Mouse (Mus musculus) kidney, embryonic 14.5 days (tissue): ENCODE measurements around the gene St3gal3. TPM values are rescaled to one million over a fixed set of nuclear protein-coding genes. Genes with fewer than 3 reads are reported as not detected.

ENCODE experiments used
- ATAC-seq: fragments of 200-750 bp; cut with Nextera tagmentation; 2 replicates; pipeline ENCODE4 v1.8.0; 2017; ENCODE audit warnings: moderate number of reproducible peaks, mild to moderate bottlenecking, moderate TSS enrichment, moderate library complexity; ENCODE audit not compliant: low FRiP score, low TSS enrichment
- H3K27ac ChIP-seq: fragments of 300-500 bp; sonication (generic); 2 replicates; pipeline ENCODE4 v1.5.1; 2014; ENCODE audit warnings: low read depth, mild to moderate bottlenecking, low read length, moderate library complexity, mixed read lengths
- H3K27me3 ChIP-seq: fragments of 300-500 bp; sonication (generic); 2 replicates; pipeline ENCODE4 v1.6.1; 2014; ENCODE audit warnings: mild to moderate bottlenecking, low read length; ENCODE audit not compliant: control insufficient read depth, insufficient read depth
- H3K36me3 ChIP-seq: fragments of 300-500 bp; sonication (generic); 2 replicates; pipeline ENCODE4 v1.6.1; 2014; ENCODE audit warnings: low read length, mixed read lengths; ENCODE audit not compliant: control insufficient read depth, insufficient read depth
- H3K4me1 ChIP-seq: fragments of 300-500 bp; sonication (generic); 2 replicates; pipeline ENCODE4 v1.6.1; 2014; ENCODE audit warnings: low read length, mixed read lengths; ENCODE audit not compliant: control insufficient read depth, insufficient read depth
- H3K4me2 ChIP-seq: fragments of 300-500 bp; sonication (generic); replicated peaks from 2 replicates; pipeline ENCODE4 v1.6.1; 2014; ENCODE audit warnings: low read depth, mild to moderate bottlenecking, low read length
- H3K4me3 ChIP-seq: fragments of 300-500 bp; sonication (generic); 2 replicates; pipeline ENCODE4 v1.5.1; 2014; ENCODE audit warnings: mild to moderate bottlenecking, low read length
- H3K9ac ChIP-seq: fragments of 300-500 bp; sonication (generic); 2 replicates; pipeline ENCODE4 v1.6.1; 2014; ENCODE audit warnings: low read depth, mild to moderate bottlenecking, low read length, moderate library complexity
- H3K9me3 ChIP-seq: fragments of 300-500 bp; sonication (generic); 2 replicates; pipeline ENCODE4 v1.6.1; 2016; ENCODE audit warnings: low read length; ENCODE audit not compliant: control insufficient read depth
- WGBS: fragments of 180-500 bp; shearing (Covaris S2); extraction: QIAGEN DNeasy Blood & Tissue Kit; methylation state at CpG from one replicate; pipeline ENCODE4 v1.1.7; 2014; 5-methylcytosine and 5-hydroxymethylcytosine counted together
- polyA plus RNA-seq: library from polyadenylated mRNA; unstranded; fragments of >200 nt; fragmentation: Nextera tagmentation; extraction: Ambion mirVana; gene quantifications from 2 replicates; pipeline ENCODE4 v1.2.1, GENCODE M21; 2014

The St3gal3 gene
- polyA plus RNA-seq, 1 experiment from 2014 or later = 6.8 TPM

DNA sequence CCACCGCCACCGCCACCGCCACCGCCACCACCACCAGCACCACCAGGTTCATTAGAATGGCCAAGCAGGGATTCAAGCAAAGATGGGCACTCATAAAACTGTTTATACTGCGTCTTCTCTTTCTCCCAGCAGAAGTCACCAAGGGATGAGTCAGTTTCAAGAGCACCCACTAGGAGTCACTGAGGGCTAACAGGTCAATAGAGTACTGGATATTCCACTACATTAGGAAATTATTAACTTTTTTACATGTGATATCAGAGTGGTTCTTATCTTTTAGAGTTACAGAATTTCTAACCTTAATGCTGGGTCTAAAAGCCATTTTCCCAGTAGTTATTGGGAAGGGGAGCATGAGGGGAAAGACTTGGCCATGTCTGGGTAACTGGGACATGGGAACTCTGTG, 197.8 kb downstream of the St3gal3 start:
- H3K4me2 ChIP-seq = no peak overlapping the region
- no peaks in the 10 kb centered on the region for H3K27me3 ChIP-seq
- no peaks in the 10 kb centered on the region for H3K4me1 ChIP-seq
- no peak overlapping the region for H3K9ac ChIP-seq
- no peak overlapping the region for H3K4me3 ChIP-seq
- no peak overlapping the region for H3K27ac ChIP-seq
- H3K36me3 ChIP-seq = peaks cover 9% of the 10 kb centered on the region; the same call in 1 of the 2 replicates
- no peaks in the 10 kb centered on the region for H3K9me3 ChIP-seq
- no peak for ATAC-seq
- 95% methylated on average over 5 of the region's 5 CpGs for WGBS

DNA sequence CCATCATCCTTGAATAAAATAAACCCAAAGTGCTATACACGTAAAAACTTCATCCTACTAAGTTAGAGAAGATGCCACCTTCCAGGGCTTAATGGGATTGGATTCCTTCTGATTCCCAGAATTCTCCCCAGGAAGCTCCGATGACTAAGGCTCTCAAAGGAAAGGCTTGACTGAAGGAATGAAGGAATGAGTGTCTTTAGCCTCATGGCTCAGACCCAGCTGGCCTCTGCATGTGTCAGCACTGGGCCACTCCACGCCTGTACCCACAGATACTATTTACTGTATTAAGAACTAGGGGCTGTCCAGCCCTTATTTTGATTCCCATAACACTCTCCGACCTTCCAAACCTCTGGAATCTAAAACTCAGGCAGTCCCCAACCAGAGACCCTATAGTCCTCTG, 200.6 kb downstream of the St3gal3 start:
- H3K4me3 ChIP-seq = no peak overlapping the region
- no peak overlapping the region for H3K9ac ChIP-seq
- no peaks in the 10 kb centered on the region for H3K36me3 ChIP-seq
- no peaks in the 10 kb centered on the region; the same call in 1 of the 2 replicates for H3K27me3 ChIP-seq
- H3K4me1 ChIP-seq = 0 out of 2 replicates have a peak, but pooled peaks cover under 1% of the 10 kb centered on the region
- H3K9me3 ChIP-seq = no peaks in the 10 kb centered on the region
- H3K27ac ChIP-seq = no peak overlapping the region
- no peak for ATAC-seq
- WGBS = 90% methylated on average over 4 of the region's 4 CpGs
- H3K4me2 ChIP-seq = no peak overlapping the region

DNA sequence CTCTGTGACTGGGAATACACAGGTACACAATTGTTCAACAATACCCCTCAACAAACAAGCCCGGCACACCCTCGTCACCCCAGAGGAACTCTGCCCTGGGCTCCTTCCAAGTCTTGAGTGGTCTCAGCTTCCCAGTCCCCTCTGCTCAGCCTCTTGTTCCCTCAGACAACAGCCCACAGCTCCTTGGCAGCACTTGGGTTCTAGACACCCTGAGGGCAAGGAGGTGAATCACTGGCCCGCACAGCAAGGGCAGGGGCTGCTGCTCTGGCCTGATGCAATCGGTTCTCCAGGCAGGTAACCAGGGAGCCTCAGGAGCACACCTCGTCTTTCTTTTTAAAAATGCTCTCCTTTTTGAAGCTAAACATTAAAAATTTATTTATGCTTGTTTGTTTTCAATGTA, 201.5 kb downstream of the St3gal3 start:
- H3K4me3 ChIP-seq = no peak overlapping the region
- peaks cover 7% of the 10 kb centered on the region; the same call in 1 of the 2 replicates for H3K4me1 ChIP-seq
- H3K9me3 ChIP-seq = no peaks in the 10 kb centered on the region
- H3K36me3 ChIP-seq = no peaks in the 10 kb centered on the region
- no peak overlapping the region for H3K4me2 ChIP-seq
- H3K27me3 ChIP-seq = no peaks in the 10 kb centered on the region; the same call in 1 of the 2 replicates
- no peak overlapping the region for H3K9ac ChIP-seq
- WGBS = 74% methylated on average over 5 of the region's 5 CpGs
- no peak for ATAC-seq
- no peak overlapping the region for H3K27ac ChIP-seq

DNA sequence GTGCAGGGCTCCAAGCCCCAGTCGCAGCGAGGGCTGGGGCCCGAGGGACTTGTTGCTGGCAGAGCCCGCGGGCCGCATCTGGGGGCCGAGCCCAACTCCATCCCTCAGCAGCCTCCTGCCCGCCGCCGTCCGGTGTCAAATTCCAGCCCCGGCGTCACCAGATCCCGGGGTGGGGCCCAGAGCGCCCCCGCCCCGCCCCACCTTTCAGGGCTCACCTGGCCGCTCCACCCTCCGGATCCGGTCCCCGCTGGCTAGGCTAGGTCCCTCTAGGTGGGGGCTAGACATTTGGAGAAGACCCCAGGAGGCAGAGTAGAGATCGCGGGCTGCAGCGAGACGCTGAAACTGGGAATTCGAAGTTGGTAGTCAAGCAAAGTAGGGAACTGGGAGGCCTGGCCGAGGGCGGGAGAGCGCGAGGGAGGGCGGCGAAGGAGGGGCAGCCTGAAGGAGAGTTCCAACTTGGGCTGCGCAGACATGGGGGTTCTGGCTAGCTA, 205.3 kb downstream of the St3gal3 start, which contains the start of gene Artn:
Artn (minus strand) TSS at position 373 of the 491 bp plus-strand sequence.
- H3K4me3 ChIP-seq = peak within 1 kb of the TSS; percentile 40
- H3K4me2 ChIP-seq = peak within 1 kb of the TSS; percentile 75
- peaks cover 30% of the 10 kb centered on the region for H3K27me3 ChIP-seq
- peaks cover 14% of the 10 kb centered on the region; the same call in 1 of the 2 replicates for H3K4me1 ChIP-seq
- no peaks in the 10 kb centered on the region for H3K36me3 ChIP-seq
- ATAC-seq = peak; percentile 78
- no peak within 1 kb of the TSS for H3K27ac ChIP-seq
- peak within 1 kb of the TSS; percentile 38; the same call in 1 of the 2 replicates for H3K9ac ChIP-seq
- H3K9me3 ChIP-seq = no peaks in the 10 kb centered on the region
- WGBS = under 1% methylated on average over 33 of the region's 33 CpGs

DNA sequence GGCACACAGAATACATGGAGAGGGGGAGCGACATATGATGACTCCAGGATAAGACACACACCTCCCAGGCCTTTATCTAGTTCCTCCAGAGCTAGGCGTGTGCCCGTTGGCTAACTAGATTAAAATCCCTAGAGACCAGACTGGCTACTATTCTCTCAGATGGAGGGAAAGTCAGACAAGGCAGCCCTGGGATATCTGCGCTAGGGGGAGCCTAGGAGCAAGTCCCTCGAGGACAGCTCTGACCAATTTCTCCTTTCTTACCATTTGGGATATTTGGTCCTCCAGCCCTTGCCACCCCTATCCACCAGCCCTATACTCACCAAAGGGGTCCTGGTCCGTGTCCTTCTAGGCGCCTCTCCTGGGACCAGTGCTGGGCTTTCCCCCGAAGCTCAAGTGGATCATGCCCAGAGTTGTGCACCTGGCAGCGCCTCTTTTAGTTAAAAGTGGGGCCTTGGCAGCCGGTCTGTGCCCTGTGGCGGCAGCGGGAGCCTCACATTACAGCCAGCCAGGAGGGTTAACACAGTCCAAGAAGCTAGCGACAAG, 205.9 kb downstream of the St3gal3 start:
- Histone ChIP-seq H3K27me3 (peaks cover 30% of the 10 kb centered on the region), H3K4me3 (peak overlapping the region; percentile 40), H3K27ac (no peak overlapping the region), H3K9ac (peak overlapping the region; percentile 38; the same call in 1 of the 2 replicates), H3K36me3 (no peaks in the 10 kb centered on the region), H3K4me2 (peak overlapping the region; percentile 75), H3K9me3 (no peaks in the 10 kb centered on the region), H3K4me1 (peaks cover 14% of the 10 kb centered on the region; the same call in 1 of the 2 replicates)
- WGBS = 2% methylated on average over 13 of the region's 13 CpGs
- peak; percentile 38 for ATAC-seq

DNA sequence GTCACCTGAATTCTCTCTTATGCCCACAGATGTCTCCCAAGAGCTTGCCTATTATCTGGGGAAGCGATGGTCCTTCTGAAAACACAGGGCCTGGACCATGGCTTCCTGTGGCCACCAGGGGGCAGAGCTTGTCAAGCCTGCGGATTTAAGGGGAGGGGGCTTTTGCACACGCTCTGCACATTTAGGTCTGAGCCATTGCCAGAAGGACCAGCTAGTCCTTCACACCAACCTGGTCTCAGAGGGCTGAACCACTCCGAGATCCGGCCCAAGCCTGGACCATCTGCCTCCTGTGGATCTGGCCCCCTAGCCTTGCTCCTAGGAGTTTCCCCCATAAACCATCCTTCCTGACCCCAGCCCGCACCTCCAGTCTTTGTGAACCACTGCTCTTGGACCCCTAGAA, 206.5 kb downstream of the St3gal3 start:
- Histone ChIP-seq H3K9me3 (no peaks in the 10 kb centered on the region), H3K4me2 (peak overlapping the region; percentile 75), H3K4me3 (peak overlapping the region; percentile 1; the same call in 1 of the 2 replicates), H3K27ac (no peak overlapping the region), H3K4me1 (peaks cover 14% of the 10 kb centered on the region; the same call in 1 of the 2 replicates), H3K9ac (no peak overlapping the region), H3K36me3 (no peaks in the 10 kb centered on the region), H3K27me3 (peaks cover 30% of the 10 kb centered on the region)
- peak; percentile 28; the same call in 1 of the 2 replicates for ATAC-seq
- 14% methylated on average over 6 of the region's 6 CpGs for whole genome bisulfite sequencing

DNA sequence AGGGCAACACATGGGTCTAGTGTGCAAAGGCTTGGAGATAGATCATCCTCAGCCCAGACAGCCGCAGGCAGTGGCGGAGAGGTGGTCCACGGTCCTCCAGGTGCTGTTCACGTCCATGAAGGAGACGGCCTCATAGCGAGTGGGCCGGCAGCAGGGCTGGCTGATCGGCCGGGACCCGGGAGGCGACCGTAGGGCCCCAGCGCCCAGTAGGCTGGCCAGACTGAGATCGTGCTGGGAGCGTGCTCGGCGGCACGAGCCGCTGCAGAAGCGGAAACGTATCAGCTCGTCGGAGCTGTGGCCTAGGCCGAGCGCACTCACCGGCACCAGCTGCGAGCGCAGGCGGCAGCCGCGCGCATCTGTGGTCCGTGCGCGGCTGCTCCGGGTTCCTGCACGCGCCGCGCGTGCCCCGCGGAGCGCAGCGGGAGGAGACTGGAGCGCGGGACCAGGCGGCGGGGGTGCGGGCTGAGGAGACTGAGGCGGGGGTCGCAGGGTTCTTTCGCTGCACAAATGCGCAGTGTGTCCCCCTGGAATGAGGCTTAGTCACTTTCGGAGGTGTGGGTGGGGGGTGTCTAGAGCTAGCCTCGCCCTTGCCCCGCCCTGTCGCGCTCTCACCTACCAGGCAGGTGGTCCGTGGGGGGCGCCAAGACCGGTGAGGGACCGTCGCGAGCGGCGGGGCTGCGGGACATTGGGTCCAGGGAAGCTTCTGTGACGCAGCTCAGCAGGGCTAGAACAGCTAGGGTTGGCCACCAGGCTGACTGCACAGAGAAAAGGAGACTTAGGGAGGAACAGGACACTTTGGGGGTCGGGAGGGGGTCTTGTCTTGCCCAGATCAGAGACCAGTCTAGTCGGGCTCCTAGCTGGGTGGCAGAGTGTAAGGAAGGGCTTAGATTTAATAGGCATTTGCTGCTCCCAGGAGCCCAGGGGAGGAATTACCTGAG, 207.9 kb downstream of the St3gal3 start:
- Histone ChIP-seq H3K27ac (no peak overlapping the region), H3K36me3 (no peaks in the 10 kb centered on the region), H3K9ac (peak overlapping the region; percentile 52; the same call in 1 of the 2 replicates), H3K4me1 (peaks cover 14% of the 10 kb centered on the region; the same call in 1 of the 2 replicates), H3K4me3 (peak overlapping the region; percentile 49), H3K27me3 (peaks cover 30% of the 10 kb centered on the region), H3K9me3 (no peaks in the 10 kb centered on the region), H3K4me2 (peak overlapping the region; percentile 94)
- peak; percentile 39 for ATAC-seq
- WGBS = under 1% methylated on average over 71 of the region's 71 CpGs

DNA sequence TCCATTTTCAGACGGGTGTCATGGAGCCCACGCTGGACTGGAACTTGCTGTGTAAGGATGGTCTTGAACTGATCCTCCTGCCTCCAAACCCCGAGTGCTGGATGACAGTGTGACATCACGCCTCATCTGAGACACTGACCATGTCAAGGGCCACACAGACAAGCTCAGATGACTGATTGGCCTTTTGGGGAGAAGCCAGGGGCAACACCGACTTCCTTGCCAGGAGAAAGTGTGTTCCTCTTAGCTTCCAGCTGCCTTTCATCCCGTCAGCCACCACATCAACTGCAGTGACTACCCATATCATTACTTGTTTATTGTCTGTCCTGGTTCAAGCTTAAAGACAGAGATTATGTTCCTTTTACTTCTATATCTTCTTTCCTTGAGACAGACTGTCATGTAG, 209.8 kb downstream of the St3gal3 start:
- H3K27me3 ChIP-seq = peaks cover 30% of the 10 kb centered on the region
- 74% methylated on average over 5 of the region's 6 CpGs for WGBS
- H3K4me2 ChIP-seq = no peak overlapping the region
- no peak overlapping the region for H3K27ac ChIP-seq
- no peak overlapping the region for H3K4me3 ChIP-seq
- H3K36me3 ChIP-seq = no peaks in the 10 kb centered on the region
- ATAC-seq = no peak
- H3K9me3 ChIP-seq = no peaks in the 10 kb centered on the region
- peaks cover 14% of the 10 kb centered on the region; the same call in 1 of the 2 replicates for H3K4me1 ChIP-seq
- no peak overlapping the region for H3K9ac ChIP-seq
